ENCODE assay signal across 15 mouse cellular contexts in genomic region chr7:49298431-49298839, GRCm38 (mm10).
DNase-seq lines count a peak whose midpoint lies in the region; ATAC-seq lines count a peak whose summit lies in the region.
"Had no signal": no experiment of that assay in that cellular context is flagged by ENCODE, and none has a peak within 500 bp of the region (broad histone marks: within the 10 kb centered on the region; RNA-seq: fewer than 3 reads in every experiment).

No protein-coding gene starts in this region.

- no peak overlapping the region for H3K27ac ChIP-seq in kidney, embryonic 16.5 days (ENCODE audit: low read length)
- peak overlapping the region; percentile 50; the same call in 1 of the 2 replicates for H3K27ac ChIP-seq in intestine, embryonic 16.5 days (ENCODE audit: low read length)
- H3K27ac ChIP-seq in stomach, embryonic 14.5 days (ENCODE audit: low read length), result no peak overlapping the region
- H3K27ac ChIP-seq in forebrain, embryonic 10.5 days, result no peak overlapping the region
- H3K27ac ChIP-seq: embryonic facial prominence, embryonic 15.5 days; macrophage had no signal

- no peak for ATAC-seq in kidney, embryonic 16.5 days (ENCODE audit: low FRiP score, low TSS enrichment)
- ATAC-seq in intestine, embryonic 16.5 days, result peak; percentile 54
- peak; percentile 78 for ATAC-seq in stomach, embryonic 14.5 days (ENCODE audit: insufficient number of reproducible peaks, insufficient read depth, low FRiP score, low read depth)
- ATAC-seq: forebrain, embryonic 16.5 days; Patski had no signal

- H3K36me3 ChIP-seq in kidney, embryonic 16.5 days (ENCODE audit: insufficient read depth, low read length), result no peaks in the 10 kb centered on the region
- no peaks in the 10 kb centered on the region for H3K36me3 ChIP-seq in intestine, embryonic 16.5 days (ENCODE audit: control insufficient read depth, insufficient read depth, low read length)
- no peaks in the 10 kb centered on the region for H3K36me3 ChIP-seq in stomach, embryonic 14.5 days (ENCODE audit: control insufficient read depth, insufficient read depth, low read length)
- H3K36me3 ChIP-seq in forebrain, embryonic 10.5 days (replicated peaks), result no peaks in the 10 kb centered on the region
- H3K36me3 ChIP-seq: embryonic facial prominence, embryonic 15.5 days had no signal

- H3K9ac ChIP-seq in kidney, embryonic 16.5 days (replicated peaks; ENCODE audit: low read length), result no peak overlapping the region
- no peak overlapping the region for H3K9ac ChIP-seq in intestine, embryonic 16.5 days (ENCODE audit: low read depth, low read length)
- no peak overlapping the region for H3K9ac ChIP-seq in stomach, embryonic 14.5 days (replicated peaks; ENCODE audit: low read depth, low read length)
- H3K9ac ChIP-seq: embryonic facial prominence, embryonic 15.5 days had no signal

- peak; percentile 55 for DNase-seq in kidney, adult 18-20 months
- DNase-seq in kidney, postnatal 25 days, result peak; percentile 65 to 84
- no peak for DNase-seq in forebrain, embryonic 10.5 days (ENCODE audit: extremely low spot score, low spot score)
- DNase-seq in right cerebral cortex, postnatal 10 days (ENCODE audit: low spot score in 2 of 2), result no peak
- DNase-seq: cerebellum, adult 9-11 months; gastrocnemius, postnatal 25 days; thymus, postnatal 25 days had no signal

- H3K4me3 ChIP-seq in kidney, embryonic 16.5 days (ENCODE audit: low read length), result no peak overlapping the region
- no peak overlapping the region for H3K4me3 ChIP-seq in intestine, embryonic 16.5 days (ENCODE audit: low read length)
- H3K4me3 ChIP-seq in stomach, embryonic 14.5 days (ENCODE audit: low read depth, low read length), result no peak overlapping the region
- H3K4me3 ChIP-seq in forebrain, embryonic 10.5 days, result no peak overlapping the region
- H3K4me3 ChIP-seq: embryonic facial prominence, embryonic 15.5 days; myocyte had no signal

- no peak overlapping the region for H3K4me2 ChIP-seq in kidney, embryonic 16.5 days (replicated peaks; ENCODE audit: low read depth, low read length)
- no peak overlapping the region for H3K4me2 ChIP-seq in intestine, embryonic 16.5 days (ENCODE audit: low read depth, low read length)
- no peak overlapping the region for H3K4me2 ChIP-seq in stomach, embryonic 14.5 days (replicated peaks; ENCODE audit: low read depth, low read length)
- H3K4me2 ChIP-seq: embryonic facial prominence, embryonic 15.5 days had no signal

- peaks cover 14% of the 10 kb centered on the region for H3K4me1 ChIP-seq in kidney, embryonic 16.5 days (ENCODE audit: insufficient read depth, low read length)
- peaks cover 13% of the 10 kb centered on the region for H3K4me1 ChIP-seq in intestine, embryonic 16.5 days (ENCODE audit: control insufficient read depth, insufficient read depth, low read length)
- peaks cover 9% of the 10 kb centered on the region; the same call in 1 of the 2 replicates for H3K4me1 ChIP-seq in stomach, embryonic 14.5 days (ENCODE audit: control insufficient read depth, insufficient read depth, low read length)
- peaks cover 18% of the 10 kb centered on the region for H3K4me1 ChIP-seq in forebrain, embryonic 10.5 days

- no peaks in the 10 kb centered on the region for H3K9me3 ChIP-seq in kidney, embryonic 16.5 days (ENCODE audit: low read length)
- no peaks in the 10 kb centered on the region for H3K9me3 ChIP-seq in intestine, embryonic 16.5 days (ENCODE audit: control insufficient read depth, low read length)
- no peaks in the 10 kb centered on the region for H3K9me3 ChIP-seq in stomach, embryonic 14.5 days (ENCODE audit: control insufficient read depth, low read depth, low read length)
- no peaks in the 10 kb centered on the region for H3K9me3 ChIP-seq in forebrain, embryonic 10.5 days
- H3K9me3 ChIP-seq: embryonic facial prominence, embryonic 15.5 days had no signal

- H3K27me3 ChIP-seq in kidney, embryonic 16.5 days (ENCODE audit: insufficient read depth, low read length), result no peaks in the 10 kb centered on the region
- H3K27me3 ChIP-seq in intestine, embryonic 16.5 days (replicated peaks; ENCODE audit: control insufficient read depth, insufficient read depth, low read length), result no peaks in the 10 kb centered on the region
- no peaks in the 10 kb centered on the region for H3K27me3 ChIP-seq in stomach, embryonic 14.5 days (ENCODE audit: control insufficient read depth, insufficient read depth, low read length)
- peaks cover 35% of the 10 kb centered on the region for H3K27me3 ChIP-seq in forebrain, embryonic 10.5 days (ENCODE audit: poor library complexity, severe bottlenecking)
- H3K27me3 ChIP-seq: embryonic facial prominence, embryonic 15.5 days; Patski had no signal

- WGBS in kidney, embryonic 16.5 days, result 32% methylated on average over 4 of the region's 4 CpGs
- WGBS in intestine, embryonic 16.5 days, result 28% methylated on average over 4 of the region's 4 CpGs
- WGBS in stomach, embryonic 14.5 days, result 29% methylated on average over 4 of the region's 4 CpGs
- WGBS in forebrain, embryonic 10.5 days, result 23% methylated on average over 4 of the region's 4 CpGs

Comparison
In these comparisons a context has a peak if more than half of its experiments do, and no peak if none do; other contexts are left out.
1. DNase-seq: peak in kidney, adult 18-20 months (single experiment) and kidney, postnatal 25 days (2 of 2); none in forebrain, embryonic 10.5 days (single experiment) and right cerebral cortex, postnatal 10 days (0 of 2).